Mouse (Mus musculus): ENCODE data around the gene Gm26566. TPM values are rescaled to one million over a fixed set of nuclear protein-coding genes. Genes with fewer than 3 reads are reported as not detected.

Gene Gm26566
- total and polyA plus RNA-seq, 2 experiments from 2014 or later: 1.5 to 2.2 TPM

DNA sequence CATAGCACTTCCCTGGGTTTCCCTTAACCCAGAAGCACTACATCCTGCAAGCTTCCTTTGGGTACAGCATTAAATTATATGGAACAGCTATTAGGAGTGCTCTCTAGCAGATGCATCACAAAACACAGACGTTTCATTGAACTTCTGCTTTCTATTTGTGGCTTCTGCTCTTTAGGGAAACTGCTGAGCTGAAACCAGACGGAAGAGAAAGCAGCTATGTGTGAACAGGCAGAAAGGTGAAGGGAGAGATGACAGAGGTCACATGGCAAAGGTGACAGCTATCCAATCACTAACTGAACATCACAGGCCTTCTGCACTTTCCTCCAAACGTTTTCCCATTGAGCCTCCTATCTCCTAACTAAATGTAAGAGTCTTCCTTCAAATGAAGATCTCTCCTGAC, 15.7 kb upstream of the Gm26566 start:
- no peaks in the 10 kb centered on the region for H3K9me3 ChIP-seq (ENCODE audit: low read length)
- no peak overlapping the region for H3K4me3 ChIP-seq (ENCODE audit: low read length)
- DNase-seq (ENCODE audit: low spot score): no peak
- no peaks in the 10 kb centered on the region for H3K27me3 ChIP-seq (ENCODE audit: insufficient read depth, low read length)
- ATAC-seq: no peak
- H3K36me3 ChIP-seq (ENCODE audit: insufficient read depth, low read length): no peaks in the 10 kb centered on the region
- no peak overlapping the region for H3K9ac ChIP-seq (replicated peaks; ENCODE audit: low read length)
- H3K4me2 ChIP-seq (ENCODE audit: low read depth, low read length): no peak overlapping the region
- 41% methylated on average over 3 of the region's 3 CpGs for WGBS
- H3K27ac ChIP-seq: no peak overlapping the region
- no peak for TF ChIP-seq CTCF (IDR thresholded peaks at IDR 0.05; ENCODE audit: low read depth)
- no peaks in the 10 kb centered on the region for H3K4me1 ChIP-seq (ENCODE audit: insufficient read depth, low read length)

DNA sequence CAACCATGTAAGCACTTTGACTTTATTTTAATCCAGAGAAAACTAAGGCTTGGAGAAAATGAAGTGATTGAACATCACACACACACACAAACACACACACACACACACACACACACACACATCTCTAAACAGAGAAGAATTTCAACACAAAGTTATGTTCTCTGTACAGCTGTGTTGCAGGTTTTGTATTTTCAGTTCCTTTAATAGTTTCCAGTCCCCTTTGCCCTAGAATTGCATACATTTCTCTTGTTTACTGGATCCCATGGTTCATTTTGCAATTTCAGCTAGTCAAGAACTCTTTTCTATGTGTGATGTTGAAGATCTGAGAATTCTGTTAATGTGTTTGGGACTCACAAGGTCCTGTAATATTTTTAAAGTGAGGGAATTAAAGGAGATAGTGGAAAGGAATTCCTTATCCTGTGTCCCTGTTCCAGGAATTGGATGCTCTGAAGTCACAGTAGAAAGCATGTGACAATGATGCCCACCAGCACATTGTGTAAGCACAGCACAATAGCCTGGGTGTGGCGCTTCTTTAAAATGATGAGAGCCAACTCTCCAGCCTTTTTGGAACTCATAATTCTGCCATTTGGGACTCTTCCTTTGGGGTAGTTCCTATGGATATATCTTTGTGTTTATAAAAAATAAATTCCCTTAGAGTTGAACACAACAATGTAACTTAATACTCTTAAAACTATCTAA, 14.3 kb upstream of the Gm26566 start:
- H3K27me3 ChIP-seq (ENCODE audit: insufficient read depth, low read length): no peaks in the 10 kb centered on the region
- no peak overlapping the region for H3K9ac ChIP-seq (replicated peaks; ENCODE audit: low read length)
- H3K36me3 ChIP-seq (ENCODE audit: insufficient read depth, low read length): no peaks in the 10 kb centered on the region
- H3K4me3 ChIP-seq (ENCODE audit: low read length): no peak overlapping the region
- no peak for ATAC-seq
- TF ChIP-seq CTCF (IDR thresholded peaks at IDR 0.05; ENCODE audit: low read depth): no peak
- H3K4me2 ChIP-seq (ENCODE audit: low read depth, low read length): no peak overlapping the region
- WGBS: 80% methylated on average over 1 of the region's 1 CpGs
- DNase-seq (ENCODE audit: low spot score): no peak
- H3K4me1 ChIP-seq (ENCODE audit: insufficient read depth, low read length): no peaks in the 10 kb centered on the region
- no peak overlapping the region for H3K27ac ChIP-seq
- no peaks in the 10 kb centered on the region for H3K9me3 ChIP-seq (ENCODE audit: low read length)

DNA sequence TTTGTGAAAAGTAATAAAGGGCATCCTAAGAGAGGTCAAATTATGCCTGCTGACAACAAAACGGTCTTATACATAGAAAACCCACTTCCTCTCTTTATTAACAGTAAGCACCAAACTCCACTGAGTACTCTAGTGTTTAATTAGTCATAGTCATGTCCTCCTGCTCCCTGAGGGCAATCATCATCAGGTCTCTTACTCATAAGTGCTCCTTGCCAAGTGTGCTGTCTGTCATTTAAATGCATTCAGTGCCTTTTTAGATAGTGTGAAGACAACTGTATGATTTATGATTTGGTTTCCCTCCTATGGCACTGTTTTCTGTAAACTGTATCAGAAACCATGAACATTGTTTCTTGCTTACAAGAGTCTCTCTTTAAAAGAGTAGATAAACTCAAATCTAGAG, 7.3 kb upstream of the Gm26566 start:
- H3K27ac ChIP-seq: no peak overlapping the region
- DNase-seq (ENCODE audit: low spot score): no peak
- no peaks in the 10 kb centered on the region for H3K9me3 ChIP-seq (ENCODE audit: low read length)
- H3K9ac ChIP-seq (replicated peaks; ENCODE audit: low read length): no peak overlapping the region
- H3K4me1 ChIP-seq (ENCODE audit: insufficient read depth, low read length): peaks cover 5% of the 10 kb centered on the region; the same call in 1 of the 2 replicates
- TF ChIP-seq CTCF (IDR thresholded peaks at IDR 0.05; ENCODE audit: low read depth): no peak
- no peak for ATAC-seq
- WGBS: 77% methylated on average over 1 of the region's 1 CpGs
- H3K27me3 ChIP-seq (ENCODE audit: insufficient read depth, low read length): no peaks in the 10 kb centered on the region
- no peaks in the 10 kb centered on the region for H3K36me3 ChIP-seq (ENCODE audit: insufficient read depth, low read length)
- H3K4me2 ChIP-seq (ENCODE audit: low read depth, low read length): no peak overlapping the region
- H3K4me3 ChIP-seq (ENCODE audit: low read length): no peak overlapping the region

DNA sequence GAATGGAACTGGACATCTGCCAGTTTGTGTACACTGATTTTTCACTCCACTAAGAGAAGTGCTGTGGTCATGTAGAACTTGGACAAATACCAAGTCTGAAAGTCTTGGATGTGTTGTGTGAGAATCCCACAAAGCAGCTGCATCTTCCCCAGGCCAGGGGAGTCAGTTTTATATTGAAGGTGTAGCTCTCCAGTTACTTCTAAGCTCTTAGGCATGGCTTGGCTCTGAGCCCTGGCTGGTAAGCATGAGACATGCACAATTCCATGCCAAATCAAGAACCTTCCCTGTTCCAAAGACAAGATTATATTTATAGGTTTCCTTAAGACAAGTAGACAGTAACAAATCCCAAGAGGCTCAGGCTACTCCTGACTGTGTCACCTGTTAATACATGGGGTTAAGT, 6.5 kb upstream of the Gm26566 start:
- no peak overlapping the region for H3K4me3 ChIP-seq (ENCODE audit: low read length)
- no peak overlapping the region for H3K4me2 ChIP-seq (ENCODE audit: low read depth, low read length)
- no peaks in the 10 kb centered on the region for H3K27me3 ChIP-seq (ENCODE audit: insufficient read depth, low read length)
- peaks cover 1% of the 10 kb centered on the region; the same call in 1 of the 2 replicates for H3K36me3 ChIP-seq (ENCODE audit: insufficient read depth, low read length)
- ATAC-seq: no peak
- H3K9me3 ChIP-seq (ENCODE audit: low read length): no peaks in the 10 kb centered on the region
- no peak overlapping the region for H3K9ac ChIP-seq (replicated peaks; ENCODE audit: low read length)
- H3K4me1 ChIP-seq (ENCODE audit: insufficient read depth, low read length): peaks cover 7% of the 10 kb centered on the region
- no peak for DNase-seq (ENCODE audit: low spot score)
- no peak overlapping the region for H3K27ac ChIP-seq
- TF ChIP-seq CTCF (IDR thresholded peaks at IDR 0.05; ENCODE audit: low read depth): no peak

DNA sequence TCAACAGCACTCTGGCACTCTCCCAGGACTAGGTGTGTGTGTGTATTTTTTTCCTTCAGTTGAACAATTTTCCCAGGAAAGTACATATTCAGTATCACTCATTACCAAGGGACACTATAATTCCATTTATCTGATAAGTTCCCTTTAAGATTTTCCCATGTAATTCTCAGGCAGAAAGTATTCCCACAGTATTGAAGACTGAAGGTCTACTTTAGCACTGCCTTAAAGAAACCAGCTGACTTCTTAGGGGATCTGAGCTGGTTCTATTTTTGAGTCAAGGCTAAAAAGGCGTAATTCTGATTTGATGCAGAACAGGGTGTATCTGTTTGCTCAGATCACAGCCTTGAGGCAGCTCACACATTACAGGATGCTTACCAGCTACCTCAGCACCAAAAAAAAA, 2.9 kb upstream of the Gm26566 start:
- no peak for ATAC-seq
- peaks cover 19% of the 10 kb centered on the region for H3K4me1 ChIP-seq (ENCODE audit: insufficient read depth, low read length)
- no peak overlapping the region for H3K27ac ChIP-seq
- 42% methylated on average over 1 of the region's 1 CpGs for WGBS
- no peak overlapping the region for H3K9ac ChIP-seq (replicated peaks; ENCODE audit: low read length)
- no peaks in the 10 kb centered on the region for H3K9me3 ChIP-seq (ENCODE audit: low read length)
- no peaks in the 10 kb centered on the region for H3K27me3 ChIP-seq (ENCODE audit: insufficient read depth, low read length)
- peak overlapping the region; percentile 79 for H3K4me2 ChIP-seq (ENCODE audit: low read depth, low read length)
- DNase-seq (ENCODE audit: low spot score): no peak
- peaks cover 6% of the 10 kb centered on the region for H3K36me3 ChIP-seq (ENCODE audit: insufficient read depth, low read length)
- TF ChIP-seq CTCF (IDR thresholded peaks at IDR 0.05; ENCODE audit: low read depth): no peak
- H3K4me3 ChIP-seq (ENCODE audit: low read length): peak overlapping the region; percentile 26

DNA sequence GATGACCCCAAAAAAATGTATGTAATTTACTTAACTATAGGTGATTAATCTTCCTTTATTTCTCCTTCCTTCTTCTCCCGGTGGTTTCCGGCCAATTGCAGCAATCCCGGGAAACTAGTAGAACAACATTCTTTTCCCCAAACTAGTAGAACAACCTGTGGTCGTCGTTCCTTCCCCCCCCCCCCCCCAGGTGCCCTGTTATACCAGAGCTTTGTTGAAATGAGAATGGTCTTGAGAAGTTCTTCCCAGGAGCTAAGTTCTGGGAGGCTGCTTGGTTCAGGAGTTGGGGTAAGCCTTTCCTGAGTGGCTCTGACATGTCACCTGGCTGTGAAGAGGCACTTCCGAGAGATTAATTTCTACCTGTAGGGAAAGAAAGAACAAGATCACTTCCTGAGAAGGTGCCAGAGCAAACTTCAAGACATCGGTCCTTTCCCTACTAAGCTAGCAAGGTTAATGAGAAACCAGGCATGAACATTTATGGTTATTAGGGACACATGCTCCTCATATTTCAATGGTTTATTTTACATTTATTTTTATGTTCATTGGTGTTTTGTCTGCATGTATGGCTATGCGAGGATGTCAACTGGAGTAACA, 2.0 kb downstream of the Gm26566 start:
- no peak for DNase-seq (ENCODE audit: low spot score)
- Histone ChIP-seq H3K36me3 (ENCODE audit: insufficient read depth, low read length) (peaks cover 6% of the 10 kb centered on the region), H3K4me2 (ENCODE audit: low read depth, low read length) (no peak overlapping the region), H3K4me3 (ENCODE audit: low read length) (no peak overlapping the region), H3K27ac (no peak overlapping the region), H3K9ac (replicated peaks; ENCODE audit: low read length) (no peak overlapping the region), H3K27me3 (ENCODE audit: insufficient read depth, low read length) (no peaks in the 10 kb centered on the region), H3K9me3 (ENCODE audit: low read length) (no peaks in the 10 kb centered on the region), H3K4me1 (ENCODE audit: insufficient read depth, low read length) (peaks cover 14% of the 10 kb centered on the region)
- TF ChIP-seq CTCF (IDR thresholded peaks at IDR 0.05; ENCODE audit: low read depth): no peak
- ATAC-seq: no peak
- WGBS: 71% methylated on average over 8 of the region's 8 CpGs

DNA sequence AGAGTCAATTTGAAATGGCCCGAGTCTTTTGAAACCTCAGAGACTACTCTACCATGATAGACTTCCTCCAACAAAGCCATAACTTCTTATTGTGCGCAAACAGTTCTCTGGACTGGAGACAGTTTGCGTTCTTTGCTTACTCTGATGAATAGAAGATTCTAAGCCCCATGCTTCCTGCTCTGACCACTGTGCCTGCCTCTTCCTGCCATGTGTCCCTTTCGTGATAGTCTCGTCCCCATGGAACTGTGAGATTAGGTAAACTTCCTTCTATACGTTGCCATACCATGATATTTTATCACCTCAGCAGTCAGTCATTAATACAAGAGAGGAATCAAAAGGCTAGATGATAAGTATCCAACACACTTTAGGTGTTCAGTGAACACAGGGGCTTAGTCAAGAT, 5.1 kb downstream of the Gm26566 start:
- no peak overlapping the region for H3K4me2 ChIP-seq (ENCODE audit: low read depth, low read length)
- no peaks in the 10 kb centered on the region for H3K4me1 ChIP-seq (ENCODE audit: insufficient read depth, low read length)
- no peak for DNase-seq (ENCODE audit: low spot score)
- TF ChIP-seq CTCF (IDR thresholded peaks at IDR 0.05; ENCODE audit: low read depth): no peak
- no peaks in the 10 kb centered on the region for H3K36me3 ChIP-seq (ENCODE audit: insufficient read depth, low read length)
- no peaks in the 10 kb centered on the region for H3K9me3 ChIP-seq (ENCODE audit: low read length)
- no peaks in the 10 kb centered on the region for H3K27me3 ChIP-seq (ENCODE audit: insufficient read depth, low read length)
- no peak overlapping the region for H3K27ac ChIP-seq
- no peak overlapping the region for H3K9ac ChIP-seq (replicated peaks; ENCODE audit: low read length)
- 80% methylated on average over 6 of the region's 6 CpGs for WGBS
- no peak for ATAC-seq
- H3K4me3 ChIP-seq (ENCODE audit: low read length): no peak overlapping the region
